Mouse (Mus musculus): ENCODE measurements at regions not wholly inside any gene's neighbourhood (a gene's known extent, or its start where the extent isn't known, plus 50 kb on each side); places are given as distances from the start of the nearest gene placed in this dataset.

GRCm38 (mm10) chr4:83949612-83950011 is 424.3 kb downstream of the Ccdc171 start:
- WGBS = 95% methylated on average over 2 of the region's 2 CpGs
- no peak for DNase-seq (ENCODE audit: low spot score)

DNA sequence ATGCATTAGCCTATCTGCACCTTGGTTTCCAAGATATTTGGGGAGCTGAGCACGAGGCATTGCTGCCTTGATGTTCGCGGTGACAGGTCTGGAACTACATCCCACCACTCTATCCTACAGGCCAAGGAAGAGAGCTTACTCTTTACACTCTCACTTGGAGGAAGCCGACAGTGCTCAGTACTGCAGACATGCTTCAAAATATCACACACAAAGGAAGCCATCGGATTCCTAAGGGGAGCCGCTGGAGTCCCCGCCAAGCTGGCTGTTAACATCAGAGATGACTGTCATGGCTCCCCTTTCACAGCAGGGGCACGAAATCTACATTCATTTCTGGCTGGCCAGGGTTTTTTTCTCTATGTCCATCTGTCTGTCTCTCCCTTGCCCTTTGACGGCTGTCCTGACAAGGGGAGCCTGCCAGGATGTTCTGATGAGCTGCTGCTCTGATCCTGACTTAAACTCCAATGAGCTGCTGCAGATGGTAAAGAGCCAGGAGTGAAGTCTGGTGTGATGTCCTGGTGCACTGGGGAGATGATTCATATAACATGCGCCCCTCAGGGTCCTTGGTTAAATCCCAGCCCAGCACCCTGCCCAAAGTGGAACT is 425.6 kb downstream of the Ccdc171 start:
- Histone ChIP-seq H3K36me3 (ENCODE audit: control insufficient read depth, insufficient read depth, low read length) (no peaks in the 10 kb centered on the region), H3K9ac (ENCODE audit: low read length) (no peak overlapping the region), H3K4me1 (replicated peaks; ENCODE audit: control insufficient read depth, insufficient read depth, low read length) (no peaks in the 10 kb centered on the region), H3K27ac (ENCODE audit: low read depth) (no peak overlapping the region), H3K4me2 (ENCODE audit: low read length) (no peak overlapping the region), H3K9me3 (ENCODE audit: control insufficient read depth, low read length) (no peaks in the 10 kb centered on the region), H3K4me3 (ENCODE audit: low read depth, low read length) (no peak overlapping the region), H3K27me3 (replicated peaks; ENCODE audit: control insufficient read depth, insufficient read depth, low read length) (no peaks in the 10 kb centered on the region)
- ATAC-seq (replicated peaks; ENCODE audit: low FRiP score, low TSS enrichment, low read depth) (no peak), DNase-seq (ENCODE audit: low spot score) (no peak)
- WGBS = 82% methylated on average over 10 of the region's 10 CpGs

More at GRCm38 (mm10) chr4:83949612-83950011, 424.3 kb downstream of the Ccdc171 start:
- no peaks in the 10 kb centered on the region for H3K4me1 ChIP-seq (replicated peaks; ENCODE audit: control insufficient read depth, insufficient read depth, low read length)
- H3K36me3 ChIP-seq (ENCODE audit: control insufficient read depth, insufficient read depth, low read length) = no peaks in the 10 kb centered on the region
- H3K27me3 ChIP-seq (replicated peaks; ENCODE audit: control insufficient read depth, insufficient read depth, low read length) = no peaks in the 10 kb centered on the region
- ATAC-seq (replicated peaks; ENCODE audit: low FRiP score, low TSS enrichment, low read depth) = no peak
- no peaks in the 10 kb centered on the region for H3K9me3 ChIP-seq (ENCODE audit: control insufficient read depth, low read length)
- no peak overlapping the region for H3K27ac ChIP-seq (ENCODE audit: low read depth)
- no peak overlapping the region for H3K4me3 ChIP-seq (ENCODE audit: low read depth, low read length)
- no peak overlapping the region for H3K4me2 ChIP-seq (ENCODE audit: low read length)
- no peak overlapping the region for H3K9ac ChIP-seq (ENCODE audit: low read length)

- WGBS = 92% methylated on average over 12 of the region's 12 CpGs
- Histone ChIP-seq H3K9ac (ENCODE audit: low read length) (no peak overlapping the region), H3K9me3 (ENCODE audit: control insufficient read depth, low read length) (no peaks in the 10 kb centered on the region), H3K4me1 (replicated peaks; ENCODE audit: control insufficient read depth, insufficient read depth, low read length) (no peaks in the 10 kb centered on the region), H3K27ac (ENCODE audit: low read depth) (no peak overlapping the region), H3K27me3 (replicated peaks; ENCODE audit: control insufficient read depth, insufficient read depth, low read length) (no peaks in the 10 kb centered on the region), H3K4me3 (ENCODE audit: low read depth, low read length) (no peak overlapping the region), H3K36me3 (ENCODE audit: control insufficient read depth, insufficient read depth, low read length) (no peaks in the 10 kb centered on the region), H3K4me2 (ENCODE audit: low read length) (no peak overlapping the region)
- ATAC-seq (replicated peaks; ENCODE audit: low FRiP score, low TSS enrichment, low read depth) = no peak
- DNase-seq (ENCODE audit: low spot score) = peak; percentile 42
Measured at GRCm38 (mm10) chr4:83956252-83956904, 431.0 kb downstream of the Ccdc171 start.

GRCm38 (mm10) chr4:83957217-83957692 is 431.9 kb downstream of the Ccdc171 start:
- ATAC-seq (replicated peaks; ENCODE audit: low FRiP score, low TSS enrichment, low read depth) (no peak), DNase-seq (ENCODE audit: low spot score) (peak; percentile 28)
- Histone ChIP-seq H3K4me1 (replicated peaks; ENCODE audit: control insufficient read depth, insufficient read depth, low read length) (no peaks in the 10 kb centered on the region), H3K27ac (ENCODE audit: low read depth) (no peak overlapping the region), H3K4me3 (ENCODE audit: low read depth, low read length) (no peak overlapping the region), H3K9me3 (ENCODE audit: control insufficient read depth, low read length) (no peaks in the 10 kb centered on the region), H3K9ac (ENCODE audit: low read length) (no peak overlapping the region), H3K4me2 (ENCODE audit: low read length) (no peak overlapping the region), H3K27me3 (replicated peaks; ENCODE audit: control insufficient read depth, insufficient read depth, low read length) (no peaks in the 10 kb centered on the region), H3K36me3 (ENCODE audit: control insufficient read depth, insufficient read depth, low read length) (no peaks in the 10 kb centered on the region)
- 62% methylated on average over 5 of the region's 5 CpGs for WGBS

- Histone ChIP-seq H3K4me2 (ENCODE audit: low read length) (no peak overlapping the region), H3K9ac (ENCODE audit: low read length) (no peak overlapping the region), H3K4me1 (replicated peaks; ENCODE audit: control insufficient read depth, insufficient read depth, low read length) (no peaks in the 10 kb centered on the region), H3K9me3 (ENCODE audit: control insufficient read depth, low read length) (no peaks in the 10 kb centered on the region), H3K27ac (ENCODE audit: low read depth) (no peak overlapping the region), H3K36me3 (ENCODE audit: control insufficient read depth, insufficient read depth, low read length) (no peaks in the 10 kb centered on the region), H3K4me3 (ENCODE audit: low read depth, low read length) (no peak overlapping the region), H3K27me3 (replicated peaks; ENCODE audit: control insufficient read depth, insufficient read depth, low read length) (no peaks in the 10 kb centered on the region)
- DNase-seq (ENCODE audit: low spot score) = no peak
- 80% methylated on average over 1 of the region's 1 CpGs for WGBS
- ATAC-seq (replicated peaks; ENCODE audit: low FRiP score, low TSS enrichment, low read depth) = no peak
Measured at GRCm38 (mm10) chr4:83966898-83967297, 441.6 kb downstream of the Ccdc171 start.

DNA sequence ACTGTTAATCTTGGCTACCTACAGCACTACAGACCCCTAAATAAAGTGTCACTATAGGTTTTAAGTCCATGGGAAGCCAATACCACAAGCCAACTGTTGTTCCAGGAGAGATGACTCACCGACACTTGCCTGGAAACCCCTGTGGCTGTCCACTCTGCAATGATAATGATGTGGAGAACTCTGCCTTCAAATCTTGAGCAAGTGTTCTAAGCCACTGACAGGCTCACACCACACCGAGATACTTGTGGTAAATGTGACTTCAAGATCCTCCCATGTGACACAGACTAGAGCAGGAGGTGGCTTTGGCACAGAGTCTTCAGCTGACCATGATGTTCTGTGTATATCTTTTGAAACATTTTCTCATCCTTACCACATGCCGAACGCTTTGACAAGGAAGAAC is 447.8 kb downstream of the Ccdc171 start:
- Histone ChIP-seq H3K4me2 (ENCODE audit: low read length) (no peak overlapping the region), H3K9me3 (ENCODE audit: control insufficient read depth, low read length) (no peaks in the 10 kb centered on the region), H3K9ac (ENCODE audit: low read length) (no peak overlapping the region), H3K27ac (ENCODE audit: low read depth) (no peak overlapping the region), H3K36me3 (ENCODE audit: control insufficient read depth, insufficient read depth, low read length) (no peaks in the 10 kb centered on the region), H3K27me3 (replicated peaks; ENCODE audit: control insufficient read depth, insufficient read depth, low read length) (no peaks in the 10 kb centered on the region), H3K4me3 (ENCODE audit: low read depth, low read length) (no peak overlapping the region), H3K4me1 (replicated peaks; ENCODE audit: control insufficient read depth, insufficient read depth, low read length) (peaks cover 19% of the 10 kb centered on the region)
- no peak for DNase-seq (ENCODE audit: low spot score)
- 89% methylated on average over 4 of the region's 4 CpGs for WGBS
- ATAC-seq (replicated peaks; ENCODE audit: low FRiP score, low TSS enrichment, low read depth) = no peak

DNA sequence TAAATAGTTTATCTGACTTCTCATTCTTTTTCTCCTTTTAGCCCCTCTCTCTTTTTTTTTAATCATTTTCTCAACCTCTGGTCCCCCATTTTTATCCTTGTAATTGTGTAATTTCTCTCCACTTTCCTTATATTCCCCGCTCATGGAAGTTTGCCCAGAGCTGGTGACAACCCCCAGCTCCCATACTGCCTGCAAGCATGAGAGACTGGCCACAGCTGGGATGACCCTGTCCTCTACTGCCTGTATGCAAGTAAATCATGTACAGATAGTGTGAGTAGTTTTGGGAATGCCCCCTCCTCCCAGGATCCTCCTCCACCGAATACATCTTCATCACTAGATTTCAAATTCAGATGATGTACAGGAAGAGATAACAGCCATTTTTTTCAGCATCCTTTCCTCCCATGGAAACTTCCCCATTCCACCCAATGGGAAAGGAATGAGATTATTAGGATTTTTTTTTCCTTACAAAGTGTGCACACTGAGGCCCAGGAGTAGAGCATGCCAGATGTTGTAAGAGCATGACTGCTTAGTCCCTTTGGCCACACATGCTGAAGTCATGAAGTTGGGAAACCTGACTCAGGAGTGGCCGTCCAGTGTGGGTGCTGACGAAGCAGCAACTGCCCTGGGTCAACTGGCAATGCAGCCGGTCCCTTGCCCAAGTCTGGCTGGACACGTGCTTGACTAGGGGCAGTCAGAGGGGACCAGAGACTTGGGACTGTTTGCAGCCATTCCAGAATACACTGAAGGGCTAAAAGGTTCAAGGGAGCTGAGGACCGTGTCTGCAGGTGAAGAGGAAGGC is 449.1 kb downstream of the Ccdc171 start:
- no peak overlapping the region for H3K4me3 ChIP-seq (ENCODE audit: low read depth, low read length)
- no peak overlapping the region for H3K9ac ChIP-seq (ENCODE audit: low read length)
- peak overlapping the region; percentile 8; the same call in 1 of the 2 replicates for H3K27ac ChIP-seq (ENCODE audit: low read depth)
- WGBS = 60% methylated on average over 7 of the region's 7 CpGs
- H3K27me3 ChIP-seq (replicated peaks; ENCODE audit: control insufficient read depth, insufficient read depth, low read length) = no peaks in the 10 kb centered on the region
- ATAC-seq (replicated peaks; ENCODE audit: low FRiP score, low TSS enrichment, low read depth) = no peak
- no peaks in the 10 kb centered on the region for H3K36me3 ChIP-seq (ENCODE audit: control insufficient read depth, insufficient read depth, low read length)
- peaks cover 19% of the 10 kb centered on the region for H3K4me1 ChIP-seq (replicated peaks; ENCODE audit: control insufficient read depth, insufficient read depth, low read length)
- no peak overlapping the region for H3K4me2 ChIP-seq (ENCODE audit: low read length)
- H3K9me3 ChIP-seq (ENCODE audit: control insufficient read depth, low read length) = no peaks in the 10 kb centered on the region
- DNase-seq (ENCODE audit: low spot score) = no peak

GRCm38 (mm10) chr4:83975569-83975968 is 450.2 kb downstream of the Ccdc171 start:
- WGBS = 35% methylated on average over 5 of the region's 5 CpGs

More at GRCm38 (mm10) chr4:83975569-83975968, 450.2 kb downstream of the Ccdc171 start:
- Histone ChIP-seq H3K9me3 (ENCODE audit: control insufficient read depth, low read length) (peaks cover 3% of the 10 kb centered on the region; the same call in 1 of the 2 replicates), H3K4me3 (ENCODE audit: low read depth, low read length) (no peak overlapping the region), H3K4me1 (replicated peaks; ENCODE audit: control insufficient read depth, insufficient read depth, low read length) (peaks cover 19% of the 10 kb centered on the region), H3K4me2 (ENCODE audit: low read length) (no peak overlapping the region), H3K36me3 (ENCODE audit: control insufficient read depth, insufficient read depth, low read length) (no peaks in the 10 kb centered on the region), H3K27ac (ENCODE audit: low read depth) (peak overlapping the region; percentile 67), H3K9ac (ENCODE audit: low read length) (no peak overlapping the region), H3K27me3 (replicated peaks; ENCODE audit: control insufficient read depth, insufficient read depth, low read length) (no peaks in the 10 kb centered on the region)
- no peak for ATAC-seq (replicated peaks; ENCODE audit: low FRiP score, low TSS enrichment, low read depth)
- DNase-seq (ENCODE audit: low spot score) = no peak

All from intestine, embryonic 14.5 days (tissue).